Mouse (Mus musculus) bone marrow, adult 2 months (tissue): ENCODE results near the gene Ins2.

ENCODE experiments used
- CTCF ChIP-seq: fragments of 200-500 bp; IDR thresholded peaks from 2 replicates; pipeline ENCODE4 v1.5.1; 2011; ENCODE audit warnings: low read length, control low read depth; ENCODE audit not compliant: control insufficient read depth, insufficient read depth
- POLR2A ChIP-seq: fragments of 200-500 bp; IDR thresholded peaks from 2 replicates; pipeline ENCODE4 v1.6.1; 2011; ENCODE audit warnings: low read depth, mild to moderate bottlenecking, control low read depth, low read length, borderline replicate concordance; ENCODE audit not compliant: control insufficient read depth

DNA sequence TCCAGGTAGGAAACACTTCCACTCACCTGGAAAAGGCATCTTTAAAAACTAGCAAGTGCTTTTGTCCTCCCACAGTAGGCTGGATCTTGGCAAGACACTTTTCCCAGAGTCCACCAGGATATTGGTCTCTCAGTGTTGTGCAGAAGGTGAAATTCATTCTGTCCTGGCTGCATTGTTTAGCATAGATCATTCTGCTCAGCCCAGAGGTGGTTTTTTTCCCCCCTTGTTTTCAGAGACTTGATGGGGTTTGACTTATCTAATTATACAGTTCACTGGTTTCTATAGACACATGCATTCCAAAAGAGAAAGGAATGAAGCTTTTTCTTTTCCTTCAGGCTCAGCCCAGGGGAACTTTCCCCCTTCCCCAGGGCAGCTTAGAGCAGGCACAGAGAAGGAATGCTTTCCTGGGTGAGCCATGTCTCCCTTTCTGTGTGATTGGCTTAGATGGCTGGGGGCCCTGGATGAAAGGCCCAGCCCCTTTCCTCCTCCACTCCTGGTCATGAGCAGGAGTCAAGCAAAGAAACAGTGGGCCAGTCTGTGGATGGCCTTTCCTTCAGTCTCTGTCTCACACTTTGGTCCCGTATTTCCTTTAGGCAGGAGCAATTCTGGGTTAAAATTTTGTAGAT is 49.6 kb upstream of the Ins2 start:
- no peak for TF ChIP-seq CTCF
- TF ChIP-seq POLR2A: no peak
